Mouse (Mus musculus): ENCODE measurements around the gene Smim22.

Gene Smim22

GRCm38 (mm10) chr16:5007067-5007466 lies at the start of gene Smim22:
Gene Smim22, plus strand, starts transcription at chr16:5007288.
- DNase-seq, result peak; percentile 75

DNA sequence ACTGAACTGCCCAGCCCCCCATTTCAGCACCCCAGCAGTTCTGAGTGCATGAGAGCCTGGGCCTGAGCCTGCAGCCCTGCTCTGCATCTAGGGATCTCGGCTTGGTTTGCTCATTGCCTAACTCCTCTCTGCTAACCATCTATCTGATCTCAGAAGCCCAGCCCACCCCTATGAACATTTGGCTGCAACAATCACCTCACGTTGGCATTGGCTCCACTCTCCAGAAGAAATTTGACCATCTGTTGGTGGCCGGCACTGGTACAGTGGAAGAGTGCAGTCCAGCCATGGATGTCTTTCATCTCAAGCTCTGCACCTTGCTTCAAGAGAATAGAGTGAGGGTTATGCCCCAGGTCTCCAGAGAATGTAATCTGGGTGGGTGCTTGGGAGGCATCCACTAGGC lies 49.6 kb upstream of the Smim22 start:
- no peak for DNase-seq

- DNase-seq, result no peak
Observed at GRCm38 (mm10) chr16:4960260-4960659, 46.8 kb upstream of the Smim22 start.

- DNase-seq, result no peak
Observed at GRCm38 (mm10) chr16:4963346-4963745, 43.7 kb upstream of the Smim22 start.

DNA sequence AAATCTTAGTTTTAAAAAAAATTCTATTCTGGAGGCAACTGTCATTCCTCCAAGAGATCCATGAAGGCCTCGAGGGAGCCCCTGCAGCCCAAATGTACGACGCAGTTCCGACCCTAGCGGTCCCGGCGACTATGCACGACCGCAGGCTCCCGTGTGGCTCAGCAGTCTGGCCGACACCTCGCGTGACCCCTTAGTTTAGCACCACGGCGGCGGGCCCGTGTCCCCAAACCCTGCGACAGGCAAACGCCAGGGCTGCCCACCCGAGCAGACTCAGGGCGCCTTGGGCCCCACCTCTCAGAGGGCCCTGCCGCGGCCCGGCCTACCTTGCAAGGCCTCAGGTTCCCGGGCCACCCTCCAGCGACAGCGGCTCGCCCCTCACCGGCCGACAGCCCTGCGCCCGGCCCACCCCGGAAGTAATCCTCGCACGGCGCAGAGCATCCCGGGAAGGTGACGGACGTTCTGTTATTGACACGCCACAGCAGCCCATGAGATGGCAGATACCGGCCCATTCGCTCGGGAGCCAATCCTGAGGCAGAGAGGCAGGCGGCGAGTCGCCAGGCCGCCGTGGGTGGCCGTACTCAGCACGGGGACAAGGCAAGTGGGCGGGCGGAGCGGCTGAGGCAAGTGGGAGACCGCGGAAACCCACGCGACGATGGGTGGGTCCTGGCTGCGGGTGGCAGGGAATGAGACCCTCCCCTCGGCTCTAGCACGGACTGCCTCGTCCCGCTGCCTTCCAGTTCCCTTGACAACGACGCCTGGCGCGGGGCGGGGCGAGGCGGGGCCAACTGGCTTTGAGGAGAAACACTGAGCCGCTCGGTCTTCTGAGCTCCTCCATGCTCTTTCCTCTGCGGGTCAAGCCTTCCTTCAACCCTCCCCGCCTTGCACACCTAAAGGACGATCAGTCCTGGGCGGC lies 43.0 kb upstream of the Smim22 start, which contains the start of gene Anks3:
Anks3 (minus strand) TSS at position 409 of the 913 bp plus-strand sequence.
- DNase-seq, result peak; percentile 99

GRCm38 (mm10) chr16:4964731-4965391 lies 42.2 kb upstream of the Smim22 start:
- DNase-seq, result no peak

GRCm38 (mm10) chr16:4965392-4966129 lies 41.5 kb upstream of the Smim22 start:
- no peak for DNase-seq

DNA sequence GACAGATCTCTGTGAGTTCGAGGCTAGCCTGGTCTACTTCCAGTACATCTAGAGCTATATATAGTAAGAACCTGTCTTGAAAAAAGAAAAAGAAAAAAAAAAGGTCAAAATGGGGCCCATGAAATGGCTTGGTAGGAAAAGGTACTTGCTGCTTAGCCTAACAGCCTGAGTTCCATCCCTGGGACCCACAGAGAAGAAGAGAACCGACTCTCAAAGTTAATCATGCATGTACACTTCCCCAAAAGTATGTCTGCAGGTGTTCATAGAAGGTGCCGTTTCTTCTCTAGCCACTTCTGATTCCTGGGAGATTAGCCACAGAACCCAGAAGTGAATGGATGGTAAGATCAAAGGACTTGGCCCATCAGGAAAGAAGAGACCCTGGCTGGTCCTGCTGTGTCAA lies 38.7 kb upstream of the Smim22 start:
- no peak for DNase-seq

- DNase-seq, result peak; percentile 37
Observed at GRCm38 (mm10) chr16:4969055-4969843, 37.8 kb upstream of the Smim22 start.

- DNase-seq, result peak; percentile 81
Observed at GRCm38 (mm10) chr16:4971626-4972025, 35.5 kb upstream of the Smim22 start.

DNA sequence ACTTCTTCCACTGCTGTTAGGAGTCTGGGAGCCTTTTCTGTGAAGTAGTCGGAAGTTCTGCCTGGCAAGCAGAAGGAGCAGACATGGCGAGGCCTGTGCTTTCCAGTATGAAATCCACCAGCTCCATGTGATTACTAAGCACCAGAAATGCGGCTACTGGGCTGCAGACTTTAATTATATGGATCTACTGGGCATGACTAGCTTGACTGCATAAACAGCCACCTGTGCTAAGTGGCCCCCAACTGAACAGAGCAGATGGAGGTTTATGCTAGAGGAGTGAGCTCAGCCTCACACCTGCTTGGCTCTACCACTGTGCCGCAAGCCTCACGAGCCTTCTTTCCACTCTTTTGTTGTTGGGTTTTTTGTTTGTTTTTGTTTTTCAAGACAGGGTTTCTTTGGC lies 32.6 kb upstream of the Smim22 start:
- no peak for DNase-seq

GRCm38 (mm10) chr16:4976180-4976579 lies 30.9 kb upstream of the Smim22 start:
- no peak for DNase-seq

DNA sequence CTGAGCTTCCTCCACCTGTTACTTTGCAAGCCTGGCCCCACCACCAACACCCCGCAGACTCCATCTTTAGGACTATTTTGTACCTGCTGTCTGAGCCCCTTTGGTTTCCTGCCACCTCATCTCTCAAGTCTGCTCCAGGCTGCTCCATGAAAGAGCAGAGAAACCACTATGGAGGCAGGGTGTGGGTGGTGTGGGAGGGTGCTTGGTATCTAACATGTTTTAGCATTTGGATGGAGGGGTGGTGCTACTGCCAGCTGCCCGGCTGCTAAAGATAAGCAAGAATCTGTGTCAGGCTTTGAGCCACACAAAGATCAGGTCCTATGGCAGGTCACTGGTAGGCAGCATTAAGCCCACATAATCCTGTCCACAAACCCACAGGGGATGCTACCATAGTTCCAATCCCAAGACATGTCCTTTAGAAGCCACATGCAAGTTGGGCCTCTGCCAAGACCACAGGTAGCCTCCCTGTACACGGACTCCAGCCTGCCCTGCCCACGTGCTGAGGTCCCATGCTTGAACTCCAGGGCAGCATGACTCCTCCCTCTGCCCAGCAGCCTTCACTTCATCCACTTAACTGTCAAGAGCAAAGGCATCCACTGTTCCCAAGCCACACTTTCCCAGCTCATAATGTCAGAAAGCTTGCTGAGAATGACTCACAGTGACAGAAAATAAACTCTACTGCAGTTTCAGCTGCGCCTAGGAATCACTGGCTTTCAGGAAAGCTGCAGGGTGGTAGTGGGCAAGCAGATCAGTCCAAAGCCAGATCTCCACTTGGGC lies 28.6 kb upstream of the Smim22 start:
- peak; percentile 54 for DNase-seq

DNA sequence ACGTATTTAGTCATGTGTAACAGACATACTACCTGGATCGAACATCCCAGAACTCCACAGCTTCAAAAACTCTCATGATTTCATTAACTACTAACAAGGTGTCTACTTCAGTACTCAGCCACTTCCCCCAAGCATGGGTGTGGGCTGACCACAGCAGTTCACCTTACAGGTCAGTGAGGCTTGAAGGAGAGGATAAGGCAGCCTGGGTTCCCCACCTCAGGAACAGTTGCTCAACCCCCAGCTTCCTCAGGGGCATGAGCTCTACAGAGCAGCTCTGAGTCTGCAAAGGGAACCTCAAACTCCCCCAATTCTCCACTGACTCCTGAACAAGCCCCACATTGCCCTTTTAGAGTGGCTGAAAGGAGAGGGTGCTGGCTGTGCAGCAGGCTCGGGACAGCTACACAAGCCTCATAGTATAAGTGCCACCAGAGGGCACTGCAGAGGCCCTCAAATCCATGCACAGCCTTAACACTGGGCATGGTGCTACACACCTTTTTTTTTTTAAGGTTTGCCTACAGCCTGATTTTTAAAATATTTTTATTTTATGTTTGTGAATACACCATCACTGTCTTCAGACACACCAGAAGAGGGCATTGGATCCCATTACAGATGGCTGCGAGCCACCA lies 27.2 kb upstream of the Smim22 start:
- peak; percentile 52 for DNase-seq

DNA sequence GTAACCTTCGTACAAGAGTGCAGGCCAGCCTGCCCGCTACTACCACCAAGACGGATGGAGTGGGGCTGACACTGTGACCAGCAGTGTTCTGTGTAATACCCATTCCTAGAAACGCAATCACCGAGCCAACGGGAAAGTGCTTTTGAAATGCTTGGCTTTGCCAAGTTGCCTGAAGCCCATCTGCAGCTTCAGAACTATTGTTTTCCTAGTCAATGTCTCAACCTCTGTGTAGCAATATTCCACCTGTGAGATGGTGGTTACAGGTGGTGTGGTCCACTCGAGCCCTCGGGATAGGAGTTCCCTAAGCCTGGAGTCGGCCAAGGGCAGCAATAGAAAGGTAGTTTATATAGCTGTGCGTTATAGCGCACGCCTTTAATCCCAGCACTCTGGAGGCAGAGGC lies 22.4 kb upstream of the Smim22 start:
- DNase-seq, result no peak

- no peak for DNase-seq
Observed at GRCm38 (mm10) chr16:4993276-4993675, 13.8 kb upstream of the Smim22 start.

- DNase-seq, result no peak
Observed at GRCm38 (mm10) chr16:4997553-4997952, 9.5 kb upstream of the Smim22 start, which contains the start of gene Sept12. Gene Sept12, minus strand, starts transcription at chr16:4997852.

DNA sequence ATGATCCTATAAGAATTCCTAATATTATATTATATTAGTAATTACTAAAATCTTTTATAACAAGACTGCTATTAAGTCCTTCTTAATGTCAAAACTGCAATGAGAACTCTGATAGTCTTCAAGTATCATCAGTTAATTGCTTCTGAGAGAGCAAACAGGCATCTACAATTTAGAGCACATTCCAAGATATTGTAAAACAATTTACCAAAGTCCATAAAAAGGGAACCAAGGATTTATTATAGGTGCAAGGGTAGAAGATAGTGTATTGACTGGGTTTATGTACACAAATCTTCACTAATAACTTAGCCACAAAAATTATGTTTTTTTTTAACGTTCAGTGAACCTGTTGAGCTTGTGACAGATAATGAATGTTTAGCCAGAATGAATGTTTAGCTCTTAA lies 8.1 kb upstream of the Smim22 start:
- DNase-seq, result no peak

DNA sequence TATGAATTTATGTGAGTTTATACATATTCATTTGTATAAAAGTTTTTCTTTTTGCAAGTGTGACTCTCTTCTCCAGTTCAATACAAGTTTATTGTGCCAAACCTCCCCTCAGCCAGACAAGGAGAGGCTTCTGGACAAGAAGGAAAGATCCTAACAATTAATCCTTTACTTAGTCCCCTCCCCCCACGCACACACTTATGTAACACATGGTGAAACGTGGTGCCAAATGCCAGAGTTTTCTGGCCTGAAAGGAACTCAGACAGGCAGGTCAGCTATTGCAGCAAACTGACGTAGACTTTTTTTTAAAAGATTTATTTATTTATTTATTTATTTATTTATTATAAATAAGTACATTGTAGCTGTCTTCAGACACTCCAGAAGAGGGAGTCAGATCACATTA lies 6.5 kb upstream of the Smim22 start:
- DNase-seq, result no peak

DNA sequence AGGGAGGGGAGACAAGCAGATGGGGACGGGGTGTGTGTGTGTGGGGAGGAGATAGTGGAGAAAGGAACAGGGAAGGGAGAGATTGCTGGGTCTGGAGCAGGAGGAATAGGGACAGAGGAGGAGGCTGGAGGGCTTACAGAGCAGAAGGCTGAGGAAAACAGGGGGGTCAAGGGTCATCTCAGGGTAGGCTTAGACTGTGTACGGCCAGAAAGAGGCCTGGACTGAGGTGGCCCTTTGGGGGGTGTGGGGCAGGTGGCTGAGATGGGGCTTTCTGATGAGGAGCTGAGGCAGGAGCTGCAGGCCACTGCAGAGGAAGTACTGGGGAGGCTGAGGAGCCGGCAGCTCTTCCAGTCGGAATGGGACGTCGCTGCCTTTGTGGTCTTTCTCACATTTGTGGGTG lies 404 bp downstream of the Smim22 start:
- no peak for DNase-seq

DNA sequence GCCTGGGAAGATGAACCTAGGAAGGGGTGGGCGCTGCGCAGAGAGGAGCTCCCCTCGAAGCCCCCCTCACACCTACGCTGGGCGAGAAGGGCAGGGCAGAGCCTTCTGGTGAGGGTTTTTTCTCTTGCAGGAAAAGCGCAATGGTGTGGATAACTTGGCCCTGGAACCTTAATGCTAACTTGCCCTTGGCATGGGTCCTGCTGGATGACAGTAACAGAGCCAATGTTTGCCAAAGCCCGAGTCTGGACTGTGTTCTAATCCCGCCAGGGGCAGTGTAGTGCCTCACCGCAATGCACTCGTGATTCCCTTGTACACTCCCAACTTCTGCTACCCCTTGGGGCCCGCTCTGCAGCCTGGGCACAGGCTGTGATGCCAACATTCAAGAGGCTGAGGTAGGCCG lies 988 bp downstream of the Smim22 start:
- DNase-seq, result no peak
